Mouse (Mus musculus): Measurements from ENCODE around the gene Myg1. TPM values are rescaled to one million over a fixed set of nuclear protein-coding genes. Genes with fewer than 3 reads are reported as not detected.

Myg1 gene
- total and polyA plus RNA-seq, 3 experiments, result 105 to 132 (median 121) TPM

DNA sequence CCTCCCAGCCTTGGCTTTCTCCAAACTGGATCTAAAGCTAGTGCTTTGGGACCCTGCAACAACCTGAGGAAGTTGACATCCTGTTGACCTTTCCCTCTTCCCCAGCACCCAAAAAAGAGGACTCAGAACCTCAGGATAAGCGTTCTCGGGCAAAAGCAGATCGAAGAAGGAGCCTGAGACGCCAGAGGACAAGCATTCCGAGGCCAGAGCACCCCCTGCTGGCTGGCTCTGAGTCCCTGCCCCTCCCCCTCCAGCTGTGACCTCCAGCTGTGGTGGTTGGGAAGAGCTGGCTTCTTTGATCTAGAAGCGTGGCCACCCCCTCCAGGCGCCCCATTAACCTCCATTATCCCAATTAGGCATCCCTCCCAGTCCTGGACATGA is 45.6 kb downstream of the Myg1 start (continued):
- TF ChIP-seq NRF1 (IDR thresholded peaks at IDR 0.05; ENCODE audit: low read depth, low read length) (no peak), CTCF (conservative IDR thresholded peaks at IDR 0.05 in 1 of 2, IDR thresholded peaks at IDR 0.05 in 1 of 2; ENCODE audit: low read depth in 2 of 2, low read length in 2 of 2) (peak; percentile 42 to 97), MAZ (IDR thresholded peaks at IDR 0.05; ENCODE audit: low read depth, low read length) (no peak), SIN3A (IDR thresholded peaks at IDR 0.05; ENCODE audit: low read length) (0 out of 2 replicates have a peak, but pooled peaks have one; percentile 36), CHD2 (IDR thresholded peaks at IDR 0.05; ENCODE audit: low read length) (peak; percentile 96), UBTF (IDR thresholded peaks at IDR 0.05; ENCODE audit: low read depth, low read length) (no peak), MYC (IDR thresholded peaks at IDR 0.05; ENCODE audit: low read depth, low read length) (no peak)

DNA sequence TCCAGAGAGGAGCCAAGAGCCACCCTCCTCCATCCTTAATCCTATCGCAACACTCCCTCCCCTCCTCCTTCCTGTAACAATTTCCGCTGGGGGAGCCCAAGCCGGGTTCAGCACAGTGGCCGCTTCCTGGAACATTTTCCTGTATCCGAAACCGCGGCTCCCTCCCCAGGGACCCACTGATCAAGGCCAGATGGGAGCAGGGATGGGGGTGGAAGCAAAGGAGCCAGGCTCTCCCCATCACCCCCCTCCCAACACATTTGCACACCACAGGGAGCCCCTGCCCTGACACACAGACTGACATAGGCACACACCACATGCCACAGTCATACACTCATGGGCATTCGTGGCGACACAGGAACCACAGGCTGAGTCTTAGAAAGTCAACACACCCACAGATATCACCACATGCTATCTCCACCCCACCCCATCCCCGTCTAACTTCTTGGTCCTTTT is 46.3 kb downstream of the Myg1 start:
- dilution Hi-C loops (cut with MboI; ENCODE audit: extremely low pct_ligation_motif_present, extremely low pct_unique_long_range_greater_than_20kb, low sequenced_read_pairs), result no loop called here
- Histone ChIP-seq H3K9ac (ENCODE audit: insufficient read depth, low read depth) (no peak overlapping the region), H3K27me3 (replicated peaks) (peaks cover 39% of the 10 kb centered on the region), H3K79me2 (replicated peaks; ENCODE audit: control insufficient read depth, extremely low read depth, insufficient read depth, poor library complexity, severe bottlenecking) (no peaks in the 10 kb centered on the region), H3K4me2 (ENCODE audit: insufficient read depth, low read depth, poor library complexity, severe bottlenecking) (no peak overlapping the region), H3K27ac (ENCODE audit: insufficient read depth, low read depth) (no peak overlapping the region), H3K36me3 (replicated peaks in 1 of 2; ENCODE audit: control insufficient read depth in 1 of 2, insufficient read depth in 1 of 2, low read length in 1 of 2) (no peaks in the 10 kb centered on the region), H3K4me1 (ENCODE audit: control insufficient read depth in 1 of 2, insufficient read depth in 2 of 2) (peaks cover 0 to 17% of the 10 kb centered on the region in 2 experiments; a peak in 3 of 4 replicates), H3K9me3 (replicated peaks; ENCODE audit: low read length) (no peaks in the 10 kb centered on the region), H3K4me3 (replicated peaks in 1 of 3; ENCODE audit: low read depth in 2 of 3, low read length in 2 of 3, poor library complexity in 1 of 3) (no peak overlapping the region)
- in situ Hi-C loops (cut with MboI; ENCODE audit: low pct_ligation_motif_present, low pct_unique_long_range_greater_than_20kb, low sequenced_read_pairs), result no loop called here
- no peak for DNase-seq (ENCODE audit: extremely low read depth)
- TF ChIP-seq SIN3A (IDR thresholded peaks at IDR 0.05; ENCODE audit: low read length), result no peak
- TF ChIP-seq UBTF (IDR thresholded peaks at IDR 0.05; ENCODE audit: low read depth, low read length), result no peak
- no peak for TF ChIP-seq CHD2 (IDR thresholded peaks at IDR 0.05; ENCODE audit: low read length)
- no peak for TF ChIP-seq JUND (conservative IDR thresholded peaks at IDR 0.05; ENCODE audit: low read depth, low read length)
- no peak for TF ChIP-seq JUN (IDR thresholded peaks at IDR 0.05; ENCODE audit: insufficient read depth, low read depth, low read length)
- TF ChIP-seq POLR2AphosphoS2 (IDR thresholded peaks at IDR 0.05; ENCODE audit: low read depth, low read length), result no peak
- TF ChIP-seq POLR2A (IDR thresholded peaks at IDR 0.05; ENCODE audit: low read depth, low read length), result no peak
- TF ChIP-seq IRF4 (IDR thresholded peaks at IDR 0.05; ENCODE audit: low read depth, low read length), result no peak
- TF ChIP-seq ELF1 (IDR thresholded peaks at IDR 0.05; ENCODE audit: low read depth, low read length), result no peak
- no peak for TF ChIP-seq EP300 (IDR thresholded peaks at IDR 0.05; ENCODE audit: low read length)

DNA sequence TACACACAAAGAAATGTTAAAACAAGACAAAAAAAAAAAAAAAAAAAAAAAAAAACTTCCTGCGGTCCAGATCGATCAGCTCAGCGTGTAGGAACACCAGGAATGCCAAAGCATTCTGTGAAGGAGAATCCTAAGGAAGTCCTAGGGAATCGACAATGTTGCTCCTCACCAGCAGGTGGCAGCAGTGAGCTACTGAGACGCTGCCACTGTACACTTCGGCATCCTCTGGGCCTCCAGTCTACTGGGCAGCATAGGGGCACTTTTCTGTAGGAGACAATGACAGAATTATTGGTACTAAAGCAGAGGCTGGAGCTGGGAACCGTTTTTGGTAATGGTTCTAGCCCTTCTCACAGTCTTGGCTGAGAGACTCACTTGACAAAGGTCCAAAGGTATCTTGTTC is 50.1 kb downstream of the Myg1 start:
- Histone ChIP-seq H3K9ac (ENCODE audit: insufficient read depth, low read depth) (no peak overlapping the region), H3K36me3 (replicated peaks in 1 of 2; ENCODE audit: control insufficient read depth in 1 of 2, insufficient read depth in 1 of 2, low read length in 1 of 2) (no peaks in the 10 kb centered on the region), H3K27me3 (replicated peaks) (peaks cover 7% of the 10 kb centered on the region), H3K27ac (ENCODE audit: insufficient read depth, low read depth) (no peak overlapping the region), H3K4me2 (ENCODE audit: insufficient read depth, low read depth, poor library complexity, severe bottlenecking) (peak overlapping the region; percentile 42), H3K4me1 (ENCODE audit: control insufficient read depth in 1 of 2, insufficient read depth in 2 of 2) (peaks cover 0 to 11% of the 10 kb centered on the region in 2 experiments; a peak in 2 of 4 replicates), H3K9me3 (replicated peaks; ENCODE audit: low read length) (no peaks in the 10 kb centered on the region), H3K4me3 (replicated peaks in 1 of 3; ENCODE audit: low read depth in 2 of 3, low read length in 2 of 3, poor library complexity in 1 of 3) (no peak overlapping the region), H3K79me2 (replicated peaks; ENCODE audit: control insufficient read depth, extremely low read depth, insufficient read depth, poor library complexity, severe bottlenecking) (no peaks in the 10 kb centered on the region)
- dilution Hi-C loops (cut with MboI; ENCODE audit: extremely low pct_ligation_motif_present, extremely low pct_unique_long_range_greater_than_20kb, low sequenced_read_pairs) (no loop called here), in situ Hi-C loops (cut with MboI; ENCODE audit: low pct_ligation_motif_present, low pct_unique_long_range_greater_than_20kb, low sequenced_read_pairs) (no loop called here)
- peak; percentile 81 for DNase-seq (ENCODE audit: extremely low read depth)
- no peak for TF ChIP-seq TBP (conservative IDR thresholded peaks at IDR 0.05; ENCODE audit: low read depth, low read length)
- TF ChIP-seq RAD21 (IDR thresholded peaks at IDR 0.05; ENCODE audit: low read depth, low read length), result peak; percentile 94
- peak; percentile 54; the same call in 1 of the 2 replicates for TF ChIP-seq NELFE (IDR thresholded peaks at IDR 0.05; ENCODE audit: low read depth, low read length)
- TF ChIP-seq EP300 (IDR thresholded peaks at IDR 0.05; ENCODE audit: low read length), result no peak
- TF ChIP-seq ZKSCAN1 (IDR thresholded peaks at IDR 0.05; ENCODE audit: borderline replicate concordance, low read depth, low read length), result no peak
- TF ChIP-seq ETS1 (conservative IDR thresholded peaks at IDR 0.05; ENCODE audit: low read depth, low read length), result no peak
- no peak for TF ChIP-seq KAT2A (IDR thresholded peaks at IDR 0.05; ENCODE audit: insufficient replicate concordance, low read length)
- TF ChIP-seq ZMIZ1 (IDR thresholded peaks at IDR 0.05; ENCODE audit: low read depth, low read length), result no peak
- no peak for TF ChIP-seq E2F4 (IDR thresholded peaks at IDR 0.05; ENCODE audit: insufficient replicate concordance, low read depth, low read length)
- TF ChIP-seq MAZ (IDR thresholded peaks at IDR 0.05; ENCODE audit: low read depth, low read length), result no peak
- peak; percentile 58 for TF ChIP-seq ZNF384 (IDR thresholded peaks at IDR 0.05; ENCODE audit: low read depth, low read length)
- 0 out of 2 replicates have a peak, but pooled peaks have one; percentile 27 for TF ChIP-seq MAFK (IDR thresholded peaks at IDR 0.05; ENCODE audit: insufficient replicate concordance, low read length)
- TF ChIP-seq NRF1 (IDR thresholded peaks at IDR 0.05; ENCODE audit: low read depth, low read length), result no peak
- peak; percentile 78 for TF ChIP-seq ZC3H11A (IDR thresholded peaks at IDR 0.05; ENCODE audit: low read depth, low read length)
- 0 out of 2 replicates have a peak, but pooled peaks have one; percentile 15 for TF ChIP-seq CHD2 (IDR thresholded peaks at IDR 0.05; ENCODE audit: low read length)
- TF ChIP-seq USF2 (conservative IDR thresholded peaks at IDR 0.05; ENCODE audit: low read depth, low read length), result no peak
- TF ChIP-seq POLR2AphosphoS2 (IDR thresholded peaks at IDR 0.05; ENCODE audit: low read depth, low read length), result no peak
- TF ChIP-seq RCOR1 (conservative IDR thresholded peaks at IDR 0.05; ENCODE audit: low read depth, low read length), result 0 out of 2 replicates have a peak, but pooled peaks have one; percentile 38
- TF ChIP-seq SIN3A (IDR thresholded peaks at IDR 0.05; ENCODE audit: low read length), result peak; percentile 45; the same call in 1 of the 2 replicates
- no peak for TF ChIP-seq PAX5 (IDR thresholded peaks at IDR 0.05; ENCODE audit: low read length)
- TF ChIP-seq GABPA (IDR thresholded peaks at IDR 0.05; ENCODE audit: insufficient replicate concordance, low read depth, low read length), result no peak
- no peak for TF ChIP-seq UBTF (IDR thresholded peaks at IDR 0.05; ENCODE audit: low read depth, low read length)
